Mouse (Mus musculus): ENCODE results near the gene Ssbp3. TPM values are rescaled to one million over a fixed set of nuclear protein-coding genes. Genes with fewer than 3 reads are reported as not detected.

The Ssbp3 gene
- polyA plus RNA-seq, 1 experiment from 2014 or later: 43.3 TPM

- 94% methylated on average over 2 of the region's 2 CpGs for WGBS
- no peak for ATAC-seq (ENCODE audit: insufficient number of reproducible peaks, insufficient read depth, low FRiP score, low read depth)
- no peak overlapping the region for H3K9ac ChIP-seq (ENCODE audit: low read length)
- no peak overlapping the region for H3K4me2 ChIP-seq (ENCODE audit: low read length)
- H3K4me1 ChIP-seq (ENCODE audit: control insufficient read depth in 2 of 2, insufficient read depth in 2 of 2, low read length in 2 of 2): peaks cover 20 to 36% of the 10 kb centered on the region in 2 experiments
- no peaks in the 10 kb centered on the region for H3K27me3 ChIP-seq (ENCODE audit: control insufficient read depth, insufficient read depth, low read length)
- H3K4me3 ChIP-seq (ENCODE audit: control insufficient read depth in 1 of 2, insufficient read depth in 1 of 2, low read depth in 1 of 2, low read length in 2 of 2): no peak overlapping the region
- H3K27ac ChIP-seq (replicated peaks in 1 of 2; ENCODE audit: control insufficient read depth in 1 of 2, insufficient read depth in 1 of 2, low read depth in 2 of 2, low read length in 2 of 2): no peak overlapping the region
- no peaks in the 10 kb centered on the region for H3K9me3 ChIP-seq (ENCODE audit: control insufficient read depth, low read length)
- H3K36me3 ChIP-seq (ENCODE audit: control insufficient read depth, insufficient read depth, low read length): no peaks in the 10 kb centered on the region
Observed at GRCm38 (mm10) chr4:106960476-106960875, 50.0 kb downstream of the Ssbp3 start.

GRCm38 (mm10) chr4:106961321-106961720, 50.8 kb downstream of the Ssbp3 start:
- Histone ChIP-seq H3K4me1 (ENCODE audit: control insufficient read depth in 2 of 2, insufficient read depth in 2 of 2, low read length in 2 of 2) (peaks cover 11 to 33% of the 10 kb centered on the region in 2 experiments), H3K27ac (replicated peaks in 1 of 2; ENCODE audit: control insufficient read depth in 1 of 2, insufficient read depth in 1 of 2, low read depth in 2 of 2, low read length in 2 of 2) (no peak overlapping the region), H3K9me3 (ENCODE audit: control insufficient read depth, low read length) (no peaks in the 10 kb centered on the region), H3K4me2 (ENCODE audit: low read length) (no peak overlapping the region), H3K4me3 (ENCODE audit: control insufficient read depth in 1 of 2, insufficient read depth in 1 of 2, low read depth in 1 of 2, low read length in 2 of 2) (no peak overlapping the region), H3K27me3 (ENCODE audit: control insufficient read depth, insufficient read depth, low read length) (no peaks in the 10 kb centered on the region), H3K9ac (ENCODE audit: low read length) (no peak overlapping the region), H3K36me3 (ENCODE audit: control insufficient read depth, insufficient read depth, low read length) (no peaks in the 10 kb centered on the region)
- no peak for ATAC-seq (ENCODE audit: insufficient number of reproducible peaks, insufficient read depth, low FRiP score, low read depth)
- WGBS: 96% methylated on average over 1 of the region's 1 CpGs

DNA sequence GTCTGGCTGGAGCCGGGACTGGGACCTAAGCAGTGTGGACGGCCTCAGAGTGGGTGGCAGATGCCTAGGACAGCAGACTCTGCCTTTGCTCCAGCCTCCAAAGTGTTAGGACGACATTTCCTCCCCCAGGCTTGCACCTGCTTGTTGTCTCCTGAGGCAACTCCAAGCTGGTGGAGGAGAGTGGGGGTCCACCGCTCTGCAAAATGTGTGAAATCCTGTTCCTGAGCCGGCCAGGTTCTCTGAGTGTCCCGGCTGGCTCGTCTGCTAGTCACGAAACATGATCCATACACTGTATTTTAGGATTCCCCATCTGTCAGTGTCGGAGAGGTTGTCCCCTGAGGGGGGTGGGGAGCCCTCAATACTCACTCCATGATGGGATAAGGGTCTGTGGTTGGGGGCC, 53.9 kb downstream of the Ssbp3 start:
- no peak overlapping the region for H3K4me2 ChIP-seq (ENCODE audit: low read length)
- no peaks in the 10 kb centered on the region for H3K36me3 ChIP-seq (ENCODE audit: control insufficient read depth, insufficient read depth, low read length)
- no peak for ATAC-seq (ENCODE audit: insufficient number of reproducible peaks, insufficient read depth, low FRiP score, low read depth)
- H3K9me3 ChIP-seq (ENCODE audit: control insufficient read depth, low read length): no peaks in the 10 kb centered on the region
- H3K4me3 ChIP-seq (ENCODE audit: control insufficient read depth in 1 of 2, insufficient read depth in 1 of 2, low read depth in 1 of 2, low read length in 2 of 2): no peak overlapping the region
- peaks cover 25 to 47% of the 10 kb centered on the region in 2 experiments for H3K4me1 ChIP-seq (ENCODE audit: control insufficient read depth in 2 of 2, insufficient read depth in 2 of 2, low read length in 2 of 2)
- H3K27ac ChIP-seq (replicated peaks in 1 of 2; ENCODE audit: control insufficient read depth in 1 of 2, insufficient read depth in 1 of 2, low read depth in 2 of 2, low read length in 2 of 2): no peak overlapping the region
- no peaks in the 10 kb centered on the region for H3K27me3 ChIP-seq (ENCODE audit: control insufficient read depth, insufficient read depth, low read length)
- 69% methylated on average over 9 of the region's 9 CpGs for WGBS
- H3K9ac ChIP-seq (ENCODE audit: low read length): no peak overlapping the region; the same call in 1 of the 2 replicates

DNA sequence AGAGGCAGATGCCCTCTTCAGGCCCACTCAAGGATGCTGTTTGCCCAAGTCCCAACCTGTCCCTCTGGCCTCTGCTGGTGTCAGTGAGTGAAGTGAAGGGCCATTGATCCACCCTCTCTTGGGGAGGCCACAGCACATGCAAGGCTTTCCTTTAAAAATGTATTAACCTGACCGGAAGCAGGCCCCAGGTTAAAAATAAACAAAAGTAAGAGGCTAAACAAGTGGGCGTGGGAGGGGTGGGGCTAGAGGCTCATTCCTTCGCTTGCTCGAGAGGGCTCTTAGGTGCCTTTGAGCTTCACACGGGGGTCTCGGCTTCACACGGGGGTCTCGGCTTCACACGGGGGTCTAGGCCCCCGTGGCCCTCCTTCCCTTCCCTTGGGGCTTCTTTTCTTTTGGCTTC, 54.5 kb downstream of the Ssbp3 start:
- no peak overlapping the region for H3K4me3 ChIP-seq (ENCODE audit: control insufficient read depth in 1 of 2, insufficient read depth in 1 of 2, low read depth in 1 of 2, low read length in 2 of 2)
- no peak overlapping the region for H3K9ac ChIP-seq (ENCODE audit: low read length)
- WGBS: 73% methylated on average over 10 of the region's 10 CpGs
- H3K27me3 ChIP-seq (ENCODE audit: control insufficient read depth, insufficient read depth, low read length): no peaks in the 10 kb centered on the region
- H3K4me1 ChIP-seq (ENCODE audit: control insufficient read depth in 2 of 2, insufficient read depth in 2 of 2, low read length in 2 of 2): peaks cover 28 to 52% of the 10 kb centered on the region in 2 experiments
- no peak overlapping the region for H3K27ac ChIP-seq (replicated peaks in 1 of 2; ENCODE audit: control insufficient read depth in 1 of 2, insufficient read depth in 1 of 2, low read depth in 2 of 2, low read length in 2 of 2)
- no peak for ATAC-seq (ENCODE audit: insufficient number of reproducible peaks, insufficient read depth, low FRiP score, low read depth)
- no peaks in the 10 kb centered on the region for H3K36me3 ChIP-seq (ENCODE audit: control insufficient read depth, insufficient read depth, low read length)
- H3K4me2 ChIP-seq (ENCODE audit: low read length): no peak overlapping the region
- H3K9me3 ChIP-seq (ENCODE audit: control insufficient read depth, low read length): no peaks in the 10 kb centered on the region

GRCm38 (mm10) chr4:106966443-106966842, 55.9 kb downstream of the Ssbp3 start:
- H3K9ac ChIP-seq (ENCODE audit: low read length): no peak overlapping the region
- no peaks in the 10 kb centered on the region for H3K9me3 ChIP-seq (ENCODE audit: control insufficient read depth, low read length)
- no peak overlapping the region for H3K4me2 ChIP-seq (ENCODE audit: low read length)
- no peak for ATAC-seq (ENCODE audit: insufficient number of reproducible peaks, insufficient read depth, low FRiP score, low read depth)
- no peak overlapping the region for H3K4me3 ChIP-seq (ENCODE audit: control insufficient read depth in 1 of 2, insufficient read depth in 1 of 2, low read depth in 1 of 2, low read length in 2 of 2)
- no peaks in the 10 kb centered on the region for H3K36me3 ChIP-seq (ENCODE audit: control insufficient read depth, insufficient read depth, low read length)
- H3K27me3 ChIP-seq (ENCODE audit: control insufficient read depth, insufficient read depth, low read length): no peaks in the 10 kb centered on the region
- 0 out of 4 replicates have a peak overlapping the region, but pooled peaks of 1 of the 2 experiments have one; percentile 15 for H3K27ac ChIP-seq (replicated peaks in 1 of 2; ENCODE audit: control insufficient read depth in 1 of 2, insufficient read depth in 1 of 2, low read depth in 2 of 2, low read length in 2 of 2)
- WGBS: 49% methylated on average over 3 of the region's 3 CpGs
- peaks cover 31 to 59% of the 10 kb centered on the region in 2 experiments for H3K4me1 ChIP-seq (ENCODE audit: control insufficient read depth in 2 of 2, insufficient read depth in 2 of 2, low read length in 2 of 2)

DNA sequence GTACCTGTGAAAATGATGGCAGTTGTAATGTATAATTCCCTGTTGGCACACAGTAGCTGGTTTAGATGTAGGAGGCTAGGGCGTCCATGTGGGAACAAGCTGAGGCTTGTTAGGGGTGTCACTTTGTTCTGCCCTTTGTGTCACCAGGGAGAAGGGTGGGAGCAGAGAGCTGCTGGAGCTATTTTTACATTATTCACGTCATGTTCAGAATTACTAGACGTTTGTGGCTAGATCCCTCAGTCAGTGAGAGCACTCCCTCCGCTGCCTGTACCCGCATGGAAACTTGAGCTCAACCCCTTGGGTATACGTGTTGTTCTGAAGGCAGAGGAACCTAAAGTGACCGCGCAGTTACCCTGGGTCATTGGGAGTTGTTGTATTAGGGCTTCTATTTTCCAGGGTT, 58.4 kb downstream of the Ssbp3 start:
- Histone ChIP-seq H3K9me3 (ENCODE audit: control insufficient read depth, low read length) (no peaks in the 10 kb centered on the region), H3K27me3 (ENCODE audit: control insufficient read depth, insufficient read depth, low read length) (no peaks in the 10 kb centered on the region), H3K4me1 (ENCODE audit: control insufficient read depth in 2 of 2, insufficient read depth in 2 of 2, low read length in 2 of 2) (peaks cover 33 to 67% of the 10 kb centered on the region in 2 experiments), H3K4me2 (ENCODE audit: low read length) (peak overlapping the region; percentile 41), H3K4me3 (ENCODE audit: control insufficient read depth in 1 of 2, insufficient read depth in 1 of 2, low read depth in 1 of 2, low read length in 2 of 2) (no peak overlapping the region), H3K36me3 (ENCODE audit: control insufficient read depth, insufficient read depth, low read length) (no peaks in the 10 kb centered on the region), H3K27ac (replicated peaks in 1 of 2; ENCODE audit: control insufficient read depth in 1 of 2, insufficient read depth in 1 of 2, low read depth in 2 of 2, low read length in 2 of 2) (peak overlapping the region; percentile 81 to 90), H3K9ac (ENCODE audit: low read length) (peak overlapping the region; percentile 40; the same call in 1 of the 2 replicates)
- ATAC-seq (ENCODE audit: insufficient number of reproducible peaks, insufficient read depth, low FRiP score, low read depth): 0 out of 2 replicates have a peak, but pooled peaks have one; percentile 25
- 42% methylated on average over 8 of the region's 8 CpGs for WGBS

DNA sequence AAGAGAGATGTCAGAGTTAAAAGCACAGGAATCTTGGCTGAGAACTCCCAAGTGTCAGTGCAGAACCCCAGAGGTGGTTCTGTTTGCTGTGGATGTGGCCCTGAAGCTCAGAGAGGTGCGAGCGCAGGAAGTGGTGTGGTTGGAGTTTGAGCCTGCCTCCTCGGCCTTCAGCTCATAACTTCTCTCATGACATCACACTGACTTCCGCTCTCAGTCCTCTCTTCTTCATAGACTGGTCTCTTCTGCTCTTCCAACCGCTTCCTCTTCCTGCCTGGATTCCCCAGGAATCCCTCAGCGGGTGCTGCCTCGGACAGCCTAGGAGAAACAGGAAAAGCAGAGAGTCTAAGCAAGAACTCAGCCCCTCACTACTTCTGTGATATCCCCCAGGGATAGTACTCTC, 60.3 kb downstream of the Ssbp3 start:
- H3K36me3 ChIP-seq (ENCODE audit: control insufficient read depth, insufficient read depth, low read length): no peaks in the 10 kb centered on the region
- peaks cover 27 to 54% of the 10 kb centered on the region in 2 experiments for H3K4me1 ChIP-seq (ENCODE audit: control insufficient read depth in 2 of 2, insufficient read depth in 2 of 2, low read length in 2 of 2)
- no peak for ATAC-seq (ENCODE audit: insufficient number of reproducible peaks, insufficient read depth, low FRiP score, low read depth)
- H3K27ac ChIP-seq (replicated peaks in 1 of 2; ENCODE audit: control insufficient read depth in 1 of 2, insufficient read depth in 1 of 2, low read depth in 2 of 2, low read length in 2 of 2): 0 out of 4 replicates have a peak overlapping the region, but pooled peaks of 1 of the 2 experiments have one; percentile 47
- H3K9me3 ChIP-seq (ENCODE audit: control insufficient read depth, low read length): no peaks in the 10 kb centered on the region
- no peak overlapping the region for H3K9ac ChIP-seq (ENCODE audit: low read length)
- no peaks in the 10 kb centered on the region for H3K27me3 ChIP-seq (ENCODE audit: control insufficient read depth, insufficient read depth, low read length)
- H3K4me3 ChIP-seq (ENCODE audit: control insufficient read depth in 1 of 2, insufficient read depth in 1 of 2, low read depth in 1 of 2, low read length in 2 of 2): no peak overlapping the region
- WGBS: 71% methylated on average over 7 of the region's 7 CpGs
- no peak overlapping the region for H3K4me2 ChIP-seq (ENCODE audit: low read length)

- H3K4me3 ChIP-seq (ENCODE audit: control insufficient read depth in 1 of 2, insufficient read depth in 1 of 2, low read depth in 1 of 2, low read length in 2 of 2): no peak overlapping the region
- H3K36me3 ChIP-seq (ENCODE audit: control insufficient read depth, insufficient read depth, low read length): no peaks in the 10 kb centered on the region
- H3K27ac ChIP-seq (replicated peaks in 1 of 2; ENCODE audit: control insufficient read depth in 1 of 2, insufficient read depth in 1 of 2, low read depth in 2 of 2, low read length in 2 of 2): no peak overlapping the region
- peaks cover 27 to 54% of the 10 kb centered on the region in 2 experiments for H3K4me1 ChIP-seq (ENCODE audit: control insufficient read depth in 2 of 2, insufficient read depth in 2 of 2, low read length in 2 of 2)
- no peak for ATAC-seq (ENCODE audit: insufficient number of reproducible peaks, insufficient read depth, low FRiP score, low read depth)
- no peaks in the 10 kb centered on the region for H3K9me3 ChIP-seq (ENCODE audit: control insufficient read depth, low read length)
- no peaks in the 10 kb centered on the region for H3K27me3 ChIP-seq (ENCODE audit: control insufficient read depth, insufficient read depth, low read length)
- H3K9ac ChIP-seq (ENCODE audit: low read length): no peak overlapping the region
- WGBS: 86% methylated on average over 4 of the region's 4 CpGs
- no peak overlapping the region for H3K4me2 ChIP-seq (ENCODE audit: low read length)
Observed at GRCm38 (mm10) chr4:106972061-106972460, 61.6 kb downstream of the Ssbp3 start.

All from heart, embryonic 14.5 days (tissue).